Comparison of ENCODE assay signal across 24 mouse cellular contexts in genomic region chr3:120875740-120876139, GRCm38 (mm10).
A peak's percentile ranks its signal among the peaks of the same experiment; 100 is the strongest.
DNase-seq lines count a peak whose midpoint lies in the region; ATAC-seq and TF ChIP-seq lines count a peak whose summit lies in the region.
"Had no signal": no experiment of that assay in that cellular context is flagged by ENCODE, and none has a peak within 500 bp of the region (broad histone marks: within the 10 kb centered on the region; RNA-seq: fewer than 3 reads in every experiment).

No protein-coding gene starts in this region.

- DNase-seq in forebrain, embryonic 11.5 days (ENCODE audit: low spot score), result no peak
- no peak for DNase-seq in forebrain, postnatal 0 days
- peak; percentile 46 for DNase-seq in hindbrain, embryonic 14.5 days (ENCODE audit: low spot score)
- no peak for DNase-seq in cerebellum, postnatal 10 days
- DNase-seq: adrenal gland, postnatal 14 days; B cell, adult 2 months; cerebellum, adult 18-20 months; cerebellum, adult 9-10 months; cerebellum, postnatal 25 days; gastrocnemius, postnatal 25 days; heart, adult 2 months; heart, postnatal 36 days; kidney, adult 2 months had no signal

- H3K4me1 ChIP-seq in forebrain, embryonic 11.5 days (replicated peaks; ENCODE audit: control insufficient read depth, insufficient read depth, low read length), result no peaks in the 10 kb centered on the region
- no peaks in the 10 kb centered on the region for H3K4me1 ChIP-seq in forebrain, postnatal 0 days (ENCODE audit: insufficient read depth)
- H3K4me1 ChIP-seq in hindbrain, embryonic 14.5 days (replicated peaks; ENCODE audit: control insufficient read depth, insufficient read depth, low read length), result no peaks in the 10 kb centered on the region
- H3K4me1 ChIP-seq in hindbrain, embryonic 13.5 days (replicated peaks), result no peaks in the 10 kb centered on the region
- no peaks in the 10 kb centered on the region; the same call in 1 of the 2 replicates for H3K4me1 ChIP-seq in forebrain, embryonic 13.5 days
- peaks cover 5% of the 10 kb centered on the region; the same call in 1 of the 2 replicates for H3K4me1 ChIP-seq in forebrain, embryonic 16.5 days (replicated peaks; ENCODE audit: control insufficient read depth, insufficient read depth, low read length)
- H3K4me1 ChIP-seq: embryonic facial prominence, embryonic 13.5 days; hindbrain, embryonic 10.5 days; hindbrain, embryonic 15.5 days had no signal

- H3K36me3 ChIP-seq in forebrain, embryonic 11.5 days (ENCODE audit: control insufficient read depth, insufficient read depth, low read length), result no peaks in the 10 kb centered on the region
- H3K36me3 ChIP-seq in forebrain, postnatal 0 days (ENCODE audit: insufficient read depth), result no peaks in the 10 kb centered on the region
- H3K36me3 ChIP-seq in hindbrain, embryonic 14.5 days (replicated peaks; ENCODE audit: control insufficient read depth, insufficient read depth), result no peaks in the 10 kb centered on the region
- no peaks in the 10 kb centered on the region for H3K36me3 ChIP-seq in hindbrain, embryonic 13.5 days
- no peaks in the 10 kb centered on the region for H3K36me3 ChIP-seq in forebrain, embryonic 13.5 days (ENCODE audit: poor library complexity, severe bottlenecking)
- H3K36me3 ChIP-seq in forebrain, embryonic 16.5 days (ENCODE audit: control insufficient read depth, insufficient read depth), result no peaks in the 10 kb centered on the region
- H3K36me3 ChIP-seq: embryonic facial prominence, embryonic 13.5 days; G1E; hindbrain, embryonic 10.5 days; hindbrain, embryonic 15.5 days had no signal

- 64% methylated on average over 3 of the region's 3 CpGs for WGBS in forebrain, embryonic 11.5 days
- 37% methylated on average over 3 of the region's 3 CpGs for WGBS in forebrain, postnatal 0 days
- 75% methylated on average over 3 of the region's 3 CpGs for WGBS in hindbrain, embryonic 14.5 days
- 78% methylated on average over 3 of the region's 3 CpGs for WGBS in hindbrain, embryonic 13.5 days
- 43% methylated on average over 3 of the region's 3 CpGs for WGBS in forebrain, embryonic 13.5 days
- 29% methylated on average over 3 of the region's 3 CpGs for WGBS in forebrain, embryonic 16.5 days

- H3K9me3 ChIP-seq in forebrain, embryonic 11.5 days (ENCODE audit: control insufficient read depth, low read length), result no peaks in the 10 kb centered on the region
- no peaks in the 10 kb centered on the region for H3K9me3 ChIP-seq in forebrain, postnatal 0 days (ENCODE audit: low read length)
- no peaks in the 10 kb centered on the region for H3K9me3 ChIP-seq in hindbrain, embryonic 14.5 days (ENCODE audit: control insufficient read depth, low read length)
- no peaks in the 10 kb centered on the region for H3K9me3 ChIP-seq in hindbrain, embryonic 13.5 days
- H3K9me3 ChIP-seq in forebrain, embryonic 13.5 days (replicated peaks), result no peaks in the 10 kb centered on the region
- H3K9me3 ChIP-seq in forebrain, embryonic 16.5 days (ENCODE audit: control insufficient read depth, low read length), result no peaks in the 10 kb centered on the region
- H3K9me3 ChIP-seq: embryonic facial prominence, embryonic 13.5 days; hindbrain, embryonic 10.5 days; hindbrain, embryonic 15.5 days had no signal

- H3K27ac ChIP-seq in forebrain, embryonic 11.5 days (ENCODE audit: low read depth, low read length), result no peak overlapping the region
- no peak overlapping the region for H3K27ac ChIP-seq in forebrain, postnatal 0 days (ENCODE audit: low read depth, low read length)
- no peak overlapping the region for H3K27ac ChIP-seq in hindbrain, embryonic 14.5 days
- H3K27ac ChIP-seq in hindbrain, embryonic 13.5 days, result no peak overlapping the region
- no peak overlapping the region for H3K27ac ChIP-seq in forebrain, embryonic 13.5 days
- no peak overlapping the region for H3K27ac ChIP-seq in forebrain, embryonic 16.5 days (ENCODE audit: low read length)
- H3K27ac ChIP-seq: embryonic facial prominence, embryonic 13.5 days; heart, adult 2 months; hindbrain, embryonic 10.5 days; hindbrain, embryonic 15.5 days had no signal

- H3K4me2 ChIP-seq in forebrain, embryonic 11.5 days (ENCODE audit: low read depth, low read length, severe bottlenecking), result no peak overlapping the region
- no peak overlapping the region for H3K4me2 ChIP-seq in forebrain, postnatal 0 days (ENCODE audit: low read depth)
- no peak overlapping the region for H3K4me2 ChIP-seq in hindbrain, embryonic 14.5 days (replicated peaks)
- H3K4me2 ChIP-seq in hindbrain, embryonic 13.5 days, result no peak overlapping the region
- no peak overlapping the region for H3K4me2 ChIP-seq in forebrain, embryonic 13.5 days
- no peak overlapping the region for H3K4me2 ChIP-seq in forebrain, embryonic 16.5 days (ENCODE audit: low read length)
- H3K4me2 ChIP-seq: embryonic facial prominence, embryonic 13.5 days; heart, embryonic 11.5 days; hindbrain, embryonic 15.5 days had no signal

- H3K4me3 ChIP-seq in forebrain, embryonic 11.5 days (ENCODE audit: low read depth, low read length), result no peak overlapping the region
- H3K4me3 ChIP-seq in forebrain, postnatal 0 days (ENCODE audit: low read depth, low read length), result no peak overlapping the region
- no peak overlapping the region for H3K4me3 ChIP-seq in hindbrain, embryonic 14.5 days (replicated peaks; ENCODE audit: low read length)
- no peak overlapping the region for H3K4me3 ChIP-seq in hindbrain, embryonic 13.5 days
- H3K4me3 ChIP-seq in forebrain, embryonic 13.5 days, result no peak overlapping the region
- no peak overlapping the region for H3K4me3 ChIP-seq in forebrain, embryonic 16.5 days (replicated peaks; ENCODE audit: low read length)
- H3K4me3 ChIP-seq: embryonic facial prominence, embryonic 13.5 days; heart, adult 2 months; hindbrain, embryonic 10.5 days; hindbrain, embryonic 15.5 days had no signal

- H3K27me3 ChIP-seq in forebrain, embryonic 11.5 days (ENCODE audit: control insufficient read depth, insufficient read depth, low read length), result no peaks in the 10 kb centered on the region
- H3K27me3 ChIP-seq in forebrain, postnatal 0 days (ENCODE audit: insufficient read depth, low read length), result no peaks in the 10 kb centered on the region
- no peaks in the 10 kb centered on the region for H3K27me3 ChIP-seq in hindbrain, embryonic 14.5 days (ENCODE audit: control insufficient read depth, insufficient read depth, low read length)
- no peaks in the 10 kb centered on the region for H3K27me3 ChIP-seq in hindbrain, embryonic 13.5 days
- H3K27me3 ChIP-seq in forebrain, embryonic 13.5 days, result no peaks in the 10 kb centered on the region
- H3K27me3 ChIP-seq in forebrain, embryonic 16.5 days (replicated peaks; ENCODE audit: control insufficient read depth, insufficient read depth, low read length), result no peaks in the 10 kb centered on the region
- H3K27me3 ChIP-seq: CH12.LX; embryonic facial prominence, embryonic 13.5 days; hindbrain, embryonic 15.5 days; Patski had no signal

- no peak for TF ChIP-seq CTCF in forebrain, postnatal 0 days (IDR thresholded peaks at IDR 0.05; ENCODE audit: low read depth)

- ATAC-seq in forebrain, embryonic 11.5 days (replicated peaks; ENCODE audit: low FRiP score), result peak; percentile 53; the same call in 1 of the 2 replicates
- no peak for ATAC-seq in forebrain, postnatal 0 days
- ATAC-seq in hindbrain, embryonic 14.5 days (ENCODE audit: low FRiP score), result no peak
- no peak for ATAC-seq in hindbrain, embryonic 13.5 days (ENCODE audit: low FRiP score)
- ATAC-seq in forebrain, embryonic 13.5 days, result peak; percentile 43; the same call in 1 of the 2 replicates
- ATAC-seq in forebrain, embryonic 16.5 days, result peak; percentile 43
- ATAC-seq: intestine, postnatal 0 days; Patski had no signal

- H3K9ac ChIP-seq in forebrain, embryonic 11.5 days (ENCODE audit: low read length), result no peak overlapping the region
- H3K9ac ChIP-seq in forebrain, postnatal 0 days, result no peak overlapping the region
- H3K9ac ChIP-seq in hindbrain, embryonic 14.5 days, result no peak overlapping the region
- H3K9ac ChIP-seq in hindbrain, embryonic 13.5 days, result no peak overlapping the region
- no peak overlapping the region for H3K9ac ChIP-seq in forebrain, embryonic 13.5 days
- no peak overlapping the region for H3K9ac ChIP-seq in forebrain, embryonic 16.5 days (replicated peaks; ENCODE audit: low read depth, low read length)
- H3K9ac ChIP-seq: embryonic facial prominence, embryonic 13.5 days; hindbrain, embryonic 15.5 days had no signal

Comparison
In these comparisons a context has a peak if more than half of its experiments do, and no peak if none do; other contexts are left out.
1. ATAC-seq: peak in forebrain, embryonic 11.5 days (single experiment), forebrain, embryonic 13.5 days (single experiment) and forebrain, embryonic 16.5 days (single experiment); none in forebrain, postnatal 0 days (single experiment), hindbrain, embryonic 14.5 days (single experiment) and hindbrain, embryonic 13.5 days (single experiment).